Mouse (Mus musculus): ENCODE data around the gene Faap24.

The Faap24 gene

GRCm38 (mm10) chr7:35396542-35397168 lies at the start of gene Faap24, which contains the start of gene Cep89:
Gene Faap24 (minus strand): TSS chr7:35396836.
Gene Cep89 (plus strand): TSS chr7:35397035.
- peak; percentile 94 to 96 for DNase-seq (ENCODE audit: low spot score in 2 of 2)

- DNase-seq (ENCODE audit: low spot score in 2 of 2), result no peak
Observed at GRCm38 (mm10) chr7:35435266-35435665, 38.6 kb upstream of the Faap24 start.

DNA sequence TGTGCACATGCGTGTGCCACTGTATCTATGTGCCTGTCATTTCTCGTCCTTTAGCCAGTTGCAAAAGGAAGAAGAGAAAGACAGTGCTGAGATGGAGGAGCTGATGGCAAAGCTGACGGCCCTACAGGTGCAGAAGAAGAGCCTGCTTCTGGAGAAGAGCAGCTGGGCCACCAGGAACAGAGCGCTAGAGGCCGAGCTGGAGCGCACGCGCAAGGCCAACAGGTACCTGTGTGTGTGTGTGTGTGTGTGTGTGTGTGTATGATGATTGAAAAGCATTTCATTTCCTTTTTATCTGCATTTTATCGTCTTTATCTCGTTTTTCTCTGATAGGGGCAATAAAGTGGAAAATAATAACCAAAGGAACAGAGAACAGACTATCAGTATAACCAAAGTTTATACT lies 31.5 kb upstream of the Faap24 start:
- DNase-seq (ENCODE audit: low spot score in 2 of 2), result no peak

DNA sequence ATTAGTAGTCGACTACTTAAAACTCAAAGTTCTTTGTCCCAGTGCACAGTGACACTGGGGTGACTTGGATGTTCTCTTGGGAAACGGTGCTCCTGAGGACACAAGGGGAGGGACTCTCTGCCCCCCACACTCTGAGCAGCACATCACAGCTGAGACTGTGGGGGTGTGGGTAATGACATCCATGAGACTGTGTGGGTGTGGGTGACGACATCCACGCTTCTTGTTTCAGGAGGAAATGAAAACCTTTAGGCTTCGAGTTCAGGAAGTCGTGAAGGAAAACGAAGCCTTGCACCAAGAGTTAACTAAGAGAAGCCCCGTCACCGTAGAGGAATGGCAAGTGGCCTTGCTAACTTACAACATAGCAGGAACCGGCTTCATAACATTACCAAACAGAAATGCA lies 26.4 kb upstream of the Faap24 start:
- no peak for DNase-seq (ENCODE audit: low spot score in 2 of 2)

DNA sequence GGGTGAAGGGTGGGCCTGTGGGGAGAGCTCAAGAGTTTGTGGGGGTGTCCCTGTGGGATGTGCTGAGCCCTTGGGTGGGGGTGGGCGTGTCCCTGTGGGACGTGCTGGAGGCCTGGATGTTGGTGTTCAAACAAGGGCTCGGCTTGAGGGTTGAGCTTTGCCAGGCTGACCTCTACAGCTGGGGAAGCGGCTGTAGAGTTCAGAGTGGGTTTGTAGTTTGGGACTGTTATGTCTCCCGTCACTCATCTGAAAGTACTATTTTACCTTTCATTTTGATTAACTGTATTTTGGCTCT lies 20.0 kb upstream of the Faap24 start:
- peak in 1 of 2 experiments; percentile 12 for DNase-seq (ENCODE audit: low spot score in 2 of 2)

- peak; percentile 70 to 72 for DNase-seq (ENCODE audit: low spot score in 2 of 2)
Observed at GRCm38 (mm10) chr7:35415801-35416653, 19.4 kb upstream of the Faap24 start.

DNA sequence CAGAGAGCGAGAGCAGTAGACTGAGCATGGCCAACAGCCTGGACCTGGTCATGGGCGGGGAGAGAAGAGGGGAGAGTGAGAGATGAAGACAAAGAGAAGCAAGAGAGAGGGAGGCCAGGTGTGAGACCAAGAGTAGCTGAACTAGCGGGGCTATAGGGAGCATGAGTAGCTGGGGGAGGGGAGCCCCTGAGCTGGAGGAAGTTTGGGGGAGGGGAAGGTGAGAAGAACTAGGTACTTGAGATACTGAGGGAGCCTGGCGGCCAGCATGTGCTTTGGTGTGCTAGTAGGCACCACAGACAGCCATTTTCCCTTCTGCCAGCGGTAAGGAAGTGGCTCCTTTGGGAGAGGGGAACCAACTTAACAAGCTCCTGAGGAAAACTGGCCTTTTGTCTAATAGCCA lies 18.6 kb upstream of the Faap24 start:
- peak; percentile 62 to 64 for DNase-seq (ENCODE audit: low spot score in 2 of 2)

DNA sequence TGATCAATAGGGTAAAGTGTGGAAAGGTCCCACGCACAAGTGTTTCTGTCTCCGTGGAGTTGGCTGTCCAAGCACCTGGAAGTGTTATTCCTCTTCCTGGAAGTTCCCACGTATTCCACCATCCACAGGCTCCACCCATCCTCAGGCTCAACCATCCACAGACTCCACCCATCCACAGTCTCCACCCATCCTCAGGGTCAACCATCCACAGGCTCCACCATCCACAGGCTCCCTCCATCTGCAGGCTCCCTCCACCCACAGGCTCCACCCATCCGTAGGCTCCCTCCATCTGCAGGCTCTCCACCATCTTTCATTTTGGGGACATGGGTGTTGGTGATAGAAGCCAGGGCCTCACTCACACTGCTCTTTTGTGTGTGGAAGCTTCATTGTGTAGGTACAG lies 4.5 kb upstream of the Faap24 start:
- DNase-seq (ENCODE audit: low spot score in 2 of 2), result no peak

DNA sequence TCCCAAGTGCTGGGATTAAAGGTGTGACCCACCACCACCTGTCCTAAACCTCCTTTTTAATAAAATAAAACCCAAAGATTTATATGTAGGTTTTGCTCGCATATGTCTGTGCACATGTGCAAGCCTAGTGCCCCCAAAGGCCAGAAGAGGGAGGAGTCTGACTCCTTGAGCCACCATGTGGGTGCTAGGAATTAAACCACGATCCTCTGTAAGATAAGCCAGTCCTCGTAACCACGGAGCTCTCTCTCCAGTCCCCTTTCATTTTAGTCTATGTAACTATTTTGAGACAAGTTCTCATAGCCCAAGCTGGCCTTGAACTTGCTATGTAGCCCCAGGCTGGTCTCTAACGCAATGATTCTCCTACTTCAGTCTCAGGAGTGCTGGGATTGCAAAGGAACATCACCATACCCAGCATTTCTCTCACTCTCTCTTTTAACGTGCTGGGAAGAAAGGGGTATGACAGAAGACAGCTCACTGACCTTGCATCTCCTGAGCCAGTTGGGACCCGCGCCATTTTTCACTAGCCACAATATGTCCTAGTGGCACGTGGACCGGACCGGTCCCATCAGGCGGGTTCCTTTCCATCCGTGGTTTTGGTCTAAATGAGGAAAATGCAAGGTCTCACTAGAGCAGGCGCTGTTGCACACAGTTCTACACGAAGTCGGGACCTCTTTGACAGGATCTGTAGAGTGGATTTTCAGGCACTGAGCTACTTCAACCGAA lies 741 bp downstream of the Faap24 start:
- DNase-seq (ENCODE audit: low spot score in 2 of 2), result peak in 1 of 2 experiments; percentile 11

DNA sequence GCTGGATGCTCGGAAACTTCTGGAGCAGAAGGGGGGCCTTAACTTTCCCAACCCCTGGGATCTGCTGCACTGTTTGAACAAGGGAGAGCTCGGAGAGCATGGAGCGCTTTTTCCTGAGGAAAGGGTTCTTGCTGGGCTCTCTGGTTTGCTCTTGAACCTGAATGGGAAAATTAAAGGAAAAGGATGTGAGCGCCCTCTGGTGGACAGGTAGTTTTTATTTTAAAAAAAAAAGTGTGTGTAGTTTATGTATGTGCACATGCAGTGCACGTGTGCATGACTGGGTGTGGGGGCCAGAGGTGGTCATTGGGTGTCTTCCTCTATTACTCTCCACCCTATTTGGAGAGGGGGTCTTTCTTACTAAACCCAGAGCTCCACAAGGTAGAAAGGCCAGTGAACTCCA lies 3.7 kb downstream of the Faap24 start:
- DNase-seq (ENCODE audit: low spot score in 2 of 2), result no peak

DNA sequence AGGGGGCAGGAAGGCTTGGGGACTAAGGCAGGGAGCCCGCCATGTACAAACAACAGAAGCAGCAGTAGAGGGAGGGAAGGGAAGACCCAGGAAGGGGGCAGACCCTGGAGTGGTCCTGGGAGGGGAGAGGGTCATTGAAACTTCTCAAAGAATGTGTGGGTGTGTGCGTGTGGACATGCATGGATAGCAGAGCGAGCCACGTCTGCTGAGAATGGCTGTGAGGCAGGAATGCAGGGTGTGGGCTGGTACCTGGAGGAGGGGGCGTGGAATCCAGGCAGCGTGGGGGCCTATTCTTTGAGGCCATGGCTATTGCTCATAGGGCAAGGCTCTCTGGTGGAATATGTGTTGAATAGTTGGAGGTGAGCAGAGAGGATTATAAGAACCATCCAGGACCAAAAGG lies 7.9 kb downstream of the Faap24 start:
- DNase-seq (ENCODE audit: low spot score in 2 of 2), result no peak

- no peak for DNase-seq (ENCODE audit: low spot score in 2 of 2)
Observed at GRCm38 (mm10) chr7:35386525-35386952, 10.1 kb downstream of the Faap24 start.

DNA sequence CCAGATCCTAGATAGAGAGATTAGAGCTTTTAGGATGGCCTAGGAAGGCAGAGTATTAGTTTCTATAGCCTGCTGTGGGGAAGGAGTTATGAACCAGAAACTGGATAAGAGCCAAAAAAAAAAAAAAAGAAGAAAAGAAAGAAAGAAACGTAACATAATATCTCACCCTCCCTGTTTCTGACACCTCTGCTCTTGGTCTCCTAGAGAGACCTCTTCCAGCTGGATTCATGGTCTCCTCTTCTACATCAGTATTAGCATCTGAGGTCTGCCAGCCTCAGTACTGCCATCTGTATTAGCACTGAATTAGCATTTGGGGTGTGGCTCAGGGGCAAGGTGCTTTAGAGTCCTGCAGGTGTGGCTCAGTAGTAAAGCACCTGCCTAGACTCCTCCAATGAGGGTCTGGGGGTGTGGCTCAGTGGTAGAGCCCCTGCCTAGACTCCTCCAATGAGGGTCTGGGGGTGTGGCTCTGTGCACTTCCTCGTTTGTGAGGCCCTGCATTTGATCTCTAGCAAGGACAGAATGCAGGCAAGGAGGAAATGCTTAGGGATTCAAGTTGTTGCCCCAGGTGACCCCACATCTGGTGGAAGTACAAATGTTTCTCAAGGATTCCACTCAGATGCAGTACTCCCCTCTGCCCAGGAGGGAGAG lies 13.8 kb downstream of the Faap24 start:
- DNase-seq (ENCODE audit: low spot score in 2 of 2), result no peak

DNA sequence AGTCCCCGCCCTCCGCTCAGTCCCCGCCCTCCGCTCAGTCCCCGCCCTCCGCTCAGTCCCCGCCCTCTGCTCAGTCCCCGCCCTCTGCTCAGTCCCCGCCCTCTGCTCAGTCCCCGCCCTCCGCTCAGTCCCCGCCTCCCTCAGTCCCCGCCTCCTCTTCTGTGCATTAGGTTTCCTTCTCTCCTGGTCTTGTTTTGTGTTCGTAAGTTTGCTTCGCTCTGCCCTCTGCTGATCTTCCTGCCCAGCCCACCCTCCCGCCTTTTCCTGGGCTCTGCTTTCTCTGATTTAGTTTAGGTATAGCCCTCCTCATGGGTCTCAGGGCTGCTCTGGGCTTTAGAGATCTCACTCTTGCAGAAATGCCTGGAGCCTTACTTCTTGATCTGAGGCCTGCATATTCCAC lies 14.8 kb downstream of the Faap24 start:
- DNase-seq (ENCODE audit: low spot score in 2 of 2), result no peak

GRCm38 (mm10) chr7:35380351-35380750 lies 16.3 kb downstream of the Faap24 start:
- no peak for DNase-seq (ENCODE audit: low spot score in 2 of 2)

DNA sequence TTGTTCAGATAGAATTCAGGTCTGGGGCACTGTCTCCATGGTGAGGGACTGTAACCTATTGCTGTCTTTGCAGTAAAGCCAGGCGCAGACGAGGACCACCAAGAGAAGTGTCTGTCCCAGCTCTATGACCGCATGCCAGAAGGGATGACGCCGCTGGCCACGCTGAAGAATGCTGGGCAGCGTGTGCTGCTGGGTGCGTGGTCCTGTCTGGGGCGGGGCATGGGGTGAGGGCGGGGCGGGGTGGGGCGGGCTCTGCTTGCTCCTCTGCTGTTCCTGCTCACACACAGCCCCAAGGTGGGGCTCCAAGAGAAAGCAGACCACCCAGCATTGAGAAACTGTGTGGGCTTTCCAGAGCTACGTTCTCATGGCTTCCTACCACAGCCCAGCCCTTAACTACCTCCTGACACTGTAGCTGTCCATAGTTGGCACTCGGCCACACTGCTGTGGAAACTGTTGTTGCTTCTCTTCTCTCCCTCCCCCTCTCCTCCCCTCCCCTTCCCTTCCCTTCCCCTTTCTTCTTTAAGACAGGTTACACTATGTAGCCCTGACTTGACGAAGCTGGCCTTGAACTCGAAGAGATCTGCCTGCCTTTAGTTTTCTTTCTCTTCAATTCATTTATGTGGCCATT lies 17.0 kb downstream of the Faap24 start:
- DNase-seq (ENCODE audit: low spot score in 2 of 2), result no peak

DNA sequence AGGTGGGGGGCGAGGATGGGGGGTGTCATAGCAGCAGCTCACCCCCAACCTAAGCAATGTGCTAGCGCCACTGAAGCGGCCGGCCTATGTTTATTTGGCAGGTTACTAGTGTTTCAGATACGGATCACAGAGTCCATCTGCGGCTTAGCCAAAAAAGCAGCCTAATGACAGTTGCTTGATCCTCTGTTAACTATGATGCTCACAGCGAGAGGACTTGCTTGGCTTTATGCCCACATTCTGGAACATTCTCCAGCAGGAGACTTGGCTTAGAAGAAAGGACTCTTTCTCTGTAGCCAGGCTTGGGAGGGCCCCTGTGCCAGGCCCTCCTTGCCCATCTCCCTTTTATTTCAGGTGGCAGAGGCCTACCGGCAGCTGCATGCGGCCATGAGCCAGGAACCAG lies 20.0 kb downstream of the Faap24 start:
- DNase-seq (ENCODE audit: low spot score in 2 of 2), result no peak

- DNase-seq (ENCODE audit: low spot score in 2 of 2), result no peak
Observed at GRCm38 (mm10) chr7:35374265-35374664, 22.4 kb downstream of the Faap24 start.

DNA sequence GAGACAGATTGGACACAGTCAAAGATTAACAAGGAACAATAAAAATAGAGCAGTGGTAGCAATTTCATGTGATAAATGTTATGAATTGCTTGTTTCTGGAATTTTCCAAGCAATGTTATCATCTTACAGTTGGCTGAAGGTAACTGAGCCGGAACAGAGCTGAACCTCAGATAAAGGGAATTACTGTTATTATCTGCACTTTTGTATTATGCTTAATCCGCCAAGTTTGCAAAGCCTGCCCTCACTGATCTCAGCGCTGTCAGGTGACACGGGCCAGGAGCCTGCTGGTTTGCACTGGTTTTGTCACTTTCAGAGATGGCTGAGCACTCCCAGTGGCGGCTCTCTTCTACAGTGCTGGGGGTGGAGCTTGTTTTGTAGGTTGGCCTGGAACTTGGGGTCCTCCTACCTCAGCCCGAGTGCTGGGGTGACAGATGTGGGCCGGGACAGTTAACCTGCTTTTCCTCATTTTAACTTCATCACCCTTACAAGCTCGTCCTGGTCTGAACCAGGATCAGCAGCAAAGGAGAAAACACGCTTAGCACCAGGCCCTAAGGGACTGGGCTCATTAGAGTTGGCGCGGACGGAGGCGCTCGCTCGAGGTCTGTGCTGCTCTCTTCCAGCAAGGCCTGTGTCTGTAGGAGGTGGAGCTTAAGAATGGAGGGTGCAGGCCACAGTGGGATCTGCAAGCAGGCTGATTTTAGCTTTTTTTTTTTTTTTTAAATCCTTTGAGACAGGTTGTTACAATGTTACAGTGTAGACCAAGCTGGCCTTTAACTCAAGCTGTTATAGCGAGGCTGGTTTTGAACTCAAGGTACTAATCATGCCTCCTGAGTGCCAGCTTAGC lies 23.3 kb downstream of the Faap24 start:
- DNase-seq (ENCODE audit: low spot score in 2 of 2), result no peak

- DNase-seq (ENCODE audit: low spot score in 2 of 2), result no peak
Observed at GRCm38 (mm10) chr7:35372483-35373017, 24.1 kb downstream of the Faap24 start.

- DNase-seq (ENCODE audit: low spot score in 2 of 2), result no peak
Observed at GRCm38 (mm10) chr7:35371096-35371495, 25.5 kb downstream of the Faap24 start.

All from spleen, postnatal 36 days (tissue).